Mouse (Mus musculus) spleen, adult 2 months (tissue): ENCODE data around the gene Gadl1.

ENCODE experiments used
- CTCF ChIP-seq: fragments of 200-500 bp; IDR thresholded peaks from 2 replicates; pipeline ENCODE4 v1.5.1; 2011; ENCODE audit warnings: mild to moderate bottlenecking, inconsistent platforms; ENCODE audit not compliant: insufficient read depth, insufficient read length, insufficient replicate concordance; ENCODE audit errors: extremely low read depth
- POLR2A ChIP-seq: fragments of 200-500 bp; IDR thresholded peaks from 2 replicates; pipeline ENCODE4 v1.6.1; 2011; ENCODE audit warnings: low read depth, low read length, inconsistent platforms

GRCm38 (mm10) chr9:116018586-116018985 lies 109.3 kb downstream of the Gadl1 start:
- no peak for TF ChIP-seq CTCF
- TF ChIP-seq POLR2A: no peak
